In genomic region chr17:73273809-73274208, GRCm38 (mm10) we compare ENCODE assay signal across 19 mouse cellular contexts.
DNase-seq lines count a peak whose midpoint lies in the region; ATAC-seq lines count a peak whose summit lies in the region.
"Had no signal": no experiment of that assay in that cellular context is flagged by ENCODE, and none has a peak within 500 bp of the region (broad histone marks: within the 10 kb centered on the region; RNA-seq: fewer than 3 reads in every experiment).

No protein-coding gene starts in this region.

- intact Hi-C loops in heart, postnatal 10 days (cut with DNase I) = no loop called here

- H3K27me3 ChIP-seq in splenic B cell, adult 2 months (ENCODE audit: control insufficient read depth, insufficient read depth, low read length, poor library complexity, severe bottlenecking) = no peaks in the 10 kb centered on the region
- H3K27me3 ChIP-seq: heart, embryonic 12.5 days; hindbrain, embryonic 12.5 days; limb, embryonic 13.5 days; midbrain, embryonic 12.5 days; neural tube, embryonic 12.5 days had no signal

- ATAC-seq in inflammation-experienced regulatory T-cells, adult 6 months = peak; percentile 53

- DNase-seq in heart, adult 11 months = peak; percentile 80
- DNase-seq in heart, postnatal 10 days = no peak
- DNase-seq in thymus, postnatal 4 days = peak; percentile 25
- DNase-seq in thymus, postnatal 36 days = no peak
- peak; percentile 92 for DNase-seq in splenic B cell, adult 2 months (ENCODE audit: low read depth, low spot score)
- DNase-seq in right cerebral cortex, postnatal 25 days = no peak
- DNase-seq in embryo, embryonic 10.5 days (ENCODE audit: low spot score) = no peak
- DNase-seq: cerebellum, adult 8-10 months; gastrocnemius, postnatal 14 days; kidney, adult 11 months; kidney, postnatal 4 days; lung, embryonic 14.5 days; retina, postnatal 1 day had no signal

- H3K36me3 ChIP-seq in splenic B cell, adult 2 months (ENCODE audit: control insufficient read depth, insufficient read depth, low read length, poor library complexity, severe bottlenecking) = no peaks in the 10 kb centered on the region
- H3K36me3 ChIP-seq: heart, embryonic 12.5 days; hindbrain, embryonic 12.5 days; limb, embryonic 13.5 days; midbrain, embryonic 12.5 days; neural tube, embryonic 12.5 days had no signal

Comparison
In these comparisons a context has a peak if more than half of its experiments do, and no peak if none do; other contexts are left out.
1. DNase-seq: peak in heart, adult 11 months (single experiment), thymus, postnatal 4 days (single experiment) and splenic B cell, adult 2 months (single experiment); none in heart, postnatal 10 days (0 of 2), thymus, postnatal 36 days (0 of 2), right cerebral cortex, postnatal 25 days (single experiment) and embryo, embryonic 10.5 days (single experiment).